Mouse (Mus musculus) heart, embryonic 11.5 days (tissue): Measurements from ENCODE around the gene Phf12. TPM values are rescaled to one million over a fixed set of nuclear protein-coding genes. Genes with fewer than 3 reads are reported as not detected.
A peak's percentile ranks its signal among the peaks of the same experiment; 100 is the strongest.

ENCODE experiments used
- ATAC-seq: fragments of 200-750 bp; cut with Nextera tagmentation; replicated peaks from 2 replicates; pipeline ENCODE4 v1.8.0; 2017; ENCODE audit warnings: moderate library complexity; ENCODE audit not compliant: insufficient number of reproducible peaks, low FRiP score, low TSS enrichment
- H3K27ac ChIP-seq: fragments of 300-500 bp; sonication (generic); 2 replicates; pipeline ENCODE4 v1.5.1; 2014; ENCODE audit warnings: mild to moderate bottlenecking, low read depth, low read length
- H3K27me3 ChIP-seq: fragments of 300-500 bp; sonication (generic); 2 replicates; pipeline ENCODE4 v1.6.1; 2014; ENCODE audit warnings: mild to moderate bottlenecking, low read length, mixed read lengths; ENCODE audit not compliant: control insufficient read depth, insufficient read depth
- H3K36me3 ChIP-seq: fragments of 300-500 bp; sonication (generic); 2 replicates; pipeline ENCODE4 v1.6.1; 2014; ENCODE audit warnings: mild to moderate bottlenecking, low read length, moderate library complexity, mixed read lengths; ENCODE audit not compliant: control insufficient read depth, insufficient read depth
- H3K4me1 ChIP-seq: fragments of 300-500 bp; sonication (generic); 2 replicates; pipeline ENCODE4 v1.6.1; 2014; ENCODE audit warnings: low read length; ENCODE audit not compliant: control insufficient read depth, insufficient read depth
- H3K4me2 ChIP-seq: fragments of 300-500 bp; sonication (generic); 2 replicates; pipeline ENCODE4 v1.6.1; 2014; ENCODE audit warnings: mild to moderate bottlenecking, moderate library complexity
- H3K4me3 ChIP-seq: fragments of 300-500 bp; sonication (generic); 2 replicates; pipeline ENCODE4 v1.5.1; 2014; ENCODE audit warnings: low read depth, low read length
- H3K9ac ChIP-seq: fragments of 300-500 bp; sonication (generic); 2 replicates; pipeline ENCODE4 v1.6.1; 2014; ENCODE audit warnings: mild to moderate bottlenecking, low read depth, low read length, moderate library complexity
- H3K9me3 ChIP-seq: fragments of 300-500 bp; sonication (generic); replicated peaks from 2 replicates; pipeline ENCODE4 v1.6.1; 2016; ENCODE audit warnings: low read length; ENCODE audit not compliant: control insufficient read depth
- WGBS: fragments of 180-500 bp; shearing (Covaris S2); extraction: QIAGEN DNeasy Blood & Tissue Kit; methylation state at CpG from one replicate; pipeline ENCODE4 v1.1.7; 2014; ENCODE audit not compliant: insufficient replicate concordance; 5-methylcytosine and 5-hydroxymethylcytosine counted together
- polyA plus RNA-seq: library from polyadenylated mRNA; unstranded; fragments of >200 nt; fragmentation: Nextera tagmentation; extraction: Ambion mirVana; gene quantifications from 2 replicates; pipeline ENCODE4 v1.2.1, GENCODE M21; 2014

Phf12 gene
- polyA plus RNA-seq, 1 experiment from 2014 or later = 14.2 TPM

DNA sequence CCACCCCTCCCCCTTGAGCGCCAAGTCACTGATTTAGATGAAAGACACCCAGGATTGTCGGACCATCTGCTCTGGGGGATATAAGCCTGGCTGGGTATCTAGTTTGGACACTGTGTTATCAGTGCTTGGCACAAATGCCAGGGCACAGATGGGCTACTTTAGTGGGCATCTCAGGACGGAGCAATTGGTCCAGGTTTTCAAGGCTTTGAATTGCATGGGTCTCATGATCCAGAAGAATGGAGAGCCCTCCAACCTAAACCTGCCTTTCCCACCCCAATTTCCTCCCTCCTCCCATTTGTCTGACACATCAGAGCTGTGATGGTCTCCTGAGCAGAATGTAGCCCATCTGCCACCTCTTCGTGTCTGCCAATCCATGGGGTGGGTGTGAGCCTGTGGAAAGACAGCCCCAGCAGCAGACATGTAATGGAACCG is 31.7 kb upstream of the Phf12 start:
- Histone ChIP-seq H3K4me3 (no peak overlapping the region), H3K36me3 (no peaks in the 10 kb centered on the region), H3K4me1 (no peaks in the 10 kb centered on the region), H3K9ac (no peak overlapping the region), H3K4me2 (no peak overlapping the region), H3K27ac (no peak overlapping the region), H3K9me3 (no peaks in the 10 kb centered on the region), H3K27me3 (peaks cover 51% of the 10 kb centered on the region)
- WGBS = 45% methylated on average over 5 of the region's 5 CpGs
- ATAC-seq = no peak

DNA sequence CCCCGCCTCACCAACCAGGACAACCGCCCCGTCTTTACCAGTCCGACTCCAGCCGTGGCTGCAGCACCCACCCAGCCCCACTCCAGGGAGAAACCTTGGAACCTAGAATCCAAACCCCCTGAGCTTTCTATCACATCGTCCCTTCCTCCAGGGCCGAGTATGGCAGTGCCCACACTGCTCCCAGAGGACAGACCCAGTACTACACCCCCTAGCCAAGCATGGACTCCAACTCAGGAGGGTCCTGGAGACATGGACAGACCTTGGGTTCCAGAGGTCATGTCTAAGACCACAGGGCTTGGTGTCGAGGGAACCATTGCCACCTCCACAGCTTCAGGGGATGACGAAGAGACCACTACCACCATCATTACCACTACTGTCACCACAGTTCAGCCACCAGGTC is 28.9 kb upstream of the Phf12 start:
- H3K4me3 ChIP-seq = no peak overlapping the region
- H3K9me3 ChIP-seq = no peaks in the 10 kb centered on the region
- no peak overlapping the region for H3K9ac ChIP-seq
- H3K27ac ChIP-seq = no peak overlapping the region
- H3K36me3 ChIP-seq = no peaks in the 10 kb centered on the region
- no peak for ATAC-seq
- H3K4me1 ChIP-seq = no peaks in the 10 kb centered on the region
- H3K27me3 ChIP-seq = peaks cover 35% of the 10 kb centered on the region
- no peak overlapping the region for H3K4me2 ChIP-seq
- 26% methylated on average over 9 of the region's 9 CpGs for WGBS

DNA sequence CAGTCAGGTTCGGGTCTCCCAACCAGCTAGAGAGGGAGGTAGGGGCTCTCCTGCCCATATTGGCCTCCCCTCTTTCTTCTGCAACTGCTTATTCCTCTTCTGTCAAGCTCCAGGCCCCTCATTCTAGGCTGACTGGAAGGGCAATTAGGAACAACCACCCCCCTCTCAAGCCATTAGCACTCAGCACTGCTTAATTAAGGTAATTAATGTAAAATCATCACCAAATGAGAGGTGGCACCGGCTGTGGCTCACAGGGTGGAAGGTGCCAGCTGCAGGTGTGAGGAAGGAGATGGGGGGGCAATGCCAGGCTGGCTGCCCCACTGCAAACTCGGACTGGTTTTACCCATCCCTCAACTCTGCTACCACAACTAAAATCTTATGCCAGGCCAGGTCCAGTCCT is 26.1 kb upstream of the Phf12 start:
- no peak overlapping the region for H3K4me2 ChIP-seq
- peaks cover 15% of the 10 kb centered on the region; the same call in 1 of the 2 replicates for H3K4me1 ChIP-seq
- H3K36me3 ChIP-seq = no peaks in the 10 kb centered on the region
- H3K27me3 ChIP-seq = peaks cover 24% of the 10 kb centered on the region
- no peak overlapping the region for H3K9ac ChIP-seq
- no peaks in the 10 kb centered on the region for H3K9me3 ChIP-seq
- H3K27ac ChIP-seq = no peak overlapping the region
- no peak for ATAC-seq
- 59% methylated on average over 3 of the region's 3 CpGs for WGBS
- no peak overlapping the region for H3K4me3 ChIP-seq

DNA sequence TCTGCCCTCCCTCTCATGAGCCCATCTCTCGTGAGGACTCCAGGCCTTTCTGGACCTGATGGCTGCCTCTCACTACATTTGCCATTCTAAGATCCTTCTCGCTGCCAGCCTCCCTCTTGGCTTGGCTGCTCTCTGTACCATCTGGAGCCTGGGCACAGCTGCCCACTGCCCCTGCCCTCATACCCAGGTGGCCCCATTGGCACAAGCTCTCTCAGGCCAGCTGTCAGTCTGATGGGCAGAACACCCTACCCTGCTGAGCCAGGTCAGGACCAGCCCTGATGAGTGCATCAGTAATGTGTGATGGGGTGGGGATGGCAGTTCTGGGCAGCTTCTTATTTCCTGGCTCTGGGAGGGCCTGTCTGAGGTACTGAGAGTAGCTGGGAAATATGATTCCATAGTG is 24.3 kb upstream of the Phf12 start:
- Histone ChIP-seq H3K9ac (no peak overlapping the region), H3K4me1 (peaks cover 15% of the 10 kb centered on the region; the same call in 1 of the 2 replicates), H3K4me3 (no peak overlapping the region), H3K27me3 (peaks cover 18% of the 10 kb centered on the region), H3K27ac (no peak overlapping the region), H3K4me2 (no peak overlapping the region), H3K36me3 (no peaks in the 10 kb centered on the region), H3K9me3 (no peaks in the 10 kb centered on the region)
- ATAC-seq = no peak
- 79% methylated on average over 2 of the region's 2 CpGs for WGBS

DNA sequence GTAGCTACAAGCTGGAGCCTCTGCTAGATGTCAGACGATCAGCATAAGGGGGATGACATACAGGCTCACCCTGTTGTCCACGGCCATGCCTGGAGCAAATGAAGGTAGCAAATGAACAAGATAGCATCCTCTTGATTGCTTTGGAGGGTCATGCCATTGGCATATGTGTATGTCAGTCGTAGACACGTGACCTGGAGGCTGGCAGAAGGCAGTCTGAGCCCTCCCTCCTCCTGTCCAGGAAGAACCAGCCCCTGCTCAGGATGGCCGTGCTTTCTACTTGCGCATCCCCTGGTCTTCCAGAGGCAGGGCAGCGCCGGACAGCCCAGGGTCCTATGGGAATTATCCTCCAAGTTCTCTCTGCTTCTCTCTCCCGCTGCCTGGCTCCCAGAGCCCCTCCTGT is 23.6 kb upstream of the Phf12 start:
- no peak overlapping the region for H3K4me3 ChIP-seq
- no peaks in the 10 kb centered on the region for H3K36me3 ChIP-seq
- H3K27ac ChIP-seq = no peak overlapping the region
- peaks cover 15% of the 10 kb centered on the region; the same call in 1 of the 2 replicates for H3K4me1 ChIP-seq
- WGBS = 48% methylated on average over 9 of the region's 9 CpGs
- H3K9ac ChIP-seq = no peak overlapping the region
- no peak overlapping the region for H3K4me2 ChIP-seq
- ATAC-seq = no peak
- peaks cover 13% of the 10 kb centered on the region for H3K27me3 ChIP-seq
- H3K9me3 ChIP-seq = no peaks in the 10 kb centered on the region

DNA sequence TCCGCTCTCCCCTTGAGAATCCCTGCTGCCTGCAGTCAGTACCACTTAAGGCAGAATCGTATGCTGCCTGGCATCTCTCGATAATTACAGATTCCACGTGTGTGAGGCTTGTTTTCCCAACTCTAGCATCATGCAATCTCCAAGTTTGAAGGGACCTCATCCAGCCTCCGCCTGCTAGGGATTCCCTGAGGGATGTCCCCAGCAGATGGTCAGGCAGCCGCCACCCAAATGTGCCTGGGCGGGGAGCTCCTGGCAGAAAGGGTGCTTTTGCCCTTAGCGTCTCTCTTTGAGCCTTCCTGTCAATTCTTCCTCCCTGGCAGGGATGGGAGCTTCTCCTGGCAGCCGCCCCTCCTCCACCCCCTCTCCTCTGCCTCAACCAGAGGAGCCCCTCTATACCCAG is 22.4 kb upstream of the Phf12 start:
- no peaks in the 10 kb centered on the region for H3K9me3 ChIP-seq
- no peak overlapping the region for H3K4me2 ChIP-seq
- no peak overlapping the region for H3K27ac ChIP-seq
- ATAC-seq = no peak
- no peak overlapping the region for H3K4me3 ChIP-seq
- peaks cover 15% of the 10 kb centered on the region for H3K27me3 ChIP-seq
- no peak overlapping the region for H3K9ac ChIP-seq
- WGBS = 50% methylated on average over 9 of the region's 9 CpGs
- no peaks in the 10 kb centered on the region for H3K36me3 ChIP-seq
- H3K4me1 ChIP-seq = peaks cover 19% of the 10 kb centered on the region

DNA sequence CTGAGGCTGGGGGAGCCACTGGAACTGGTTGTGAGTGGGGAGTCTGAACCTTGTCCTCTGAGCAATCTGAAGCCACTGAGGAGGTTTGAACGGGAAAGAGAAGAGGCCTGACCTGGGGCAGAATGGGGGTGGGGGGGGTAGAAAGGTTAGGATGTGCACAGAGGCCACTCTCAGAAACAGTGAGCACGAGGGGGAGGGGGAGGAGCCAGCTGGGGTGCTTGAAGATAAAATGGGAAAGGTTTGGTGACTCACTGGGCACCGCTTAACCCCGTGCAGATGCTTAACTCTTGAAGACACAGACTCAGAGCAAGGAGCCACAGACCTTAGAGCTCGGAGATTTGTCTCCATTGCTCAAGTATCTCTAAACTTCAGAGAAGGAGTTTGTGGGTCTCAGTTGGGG is 21.7 kb upstream of the Phf12 start:
- Histone ChIP-seq H3K4me3 (no peak overlapping the region), H3K9ac (no peak overlapping the region), H3K9me3 (no peaks in the 10 kb centered on the region), H3K27me3 (peaks cover 22% of the 10 kb centered on the region), H3K4me1 (peaks cover 19% of the 10 kb centered on the region), H3K27ac (no peak overlapping the region), H3K36me3 (no peaks in the 10 kb centered on the region), H3K4me2 (no peak overlapping the region)
- 31% methylated on average over 5 of the region's 5 CpGs for WGBS
- ATAC-seq = no peak

DNA sequence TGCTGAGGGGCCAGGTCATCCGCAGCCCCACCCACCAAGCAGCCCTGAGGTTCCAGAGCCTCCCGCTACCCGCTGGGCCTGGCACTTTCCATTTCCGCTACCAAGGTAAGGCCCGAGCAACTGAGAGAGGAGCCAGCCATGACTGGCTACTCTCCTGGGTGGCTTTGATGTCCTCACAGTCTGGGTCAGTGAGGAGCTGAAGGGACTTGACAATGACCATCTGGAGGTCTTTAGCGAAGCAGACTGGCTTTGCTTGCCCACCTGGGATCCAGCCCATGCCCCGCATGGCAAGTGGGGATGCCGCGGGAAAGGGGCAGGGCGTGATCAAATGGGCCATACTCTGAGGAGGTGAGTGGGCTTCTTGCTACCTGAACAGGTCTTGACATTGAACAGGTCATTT is 19.6 kb upstream of the Phf12 start:
- Histone ChIP-seq H3K4me2 (no peak overlapping the region), H3K4me1 (peaks cover 19% of the 10 kb centered on the region), H3K27ac (no peak overlapping the region), H3K27me3 (peaks cover 21% of the 10 kb centered on the region), H3K36me3 (no peaks in the 10 kb centered on the region), H3K4me3 (no peak overlapping the region), H3K9me3 (no peaks in the 10 kb centered on the region), H3K9ac (no peak overlapping the region)
- no peak for ATAC-seq
- 84% methylated on average over 10 of the region's 10 CpGs for WGBS

DNA sequence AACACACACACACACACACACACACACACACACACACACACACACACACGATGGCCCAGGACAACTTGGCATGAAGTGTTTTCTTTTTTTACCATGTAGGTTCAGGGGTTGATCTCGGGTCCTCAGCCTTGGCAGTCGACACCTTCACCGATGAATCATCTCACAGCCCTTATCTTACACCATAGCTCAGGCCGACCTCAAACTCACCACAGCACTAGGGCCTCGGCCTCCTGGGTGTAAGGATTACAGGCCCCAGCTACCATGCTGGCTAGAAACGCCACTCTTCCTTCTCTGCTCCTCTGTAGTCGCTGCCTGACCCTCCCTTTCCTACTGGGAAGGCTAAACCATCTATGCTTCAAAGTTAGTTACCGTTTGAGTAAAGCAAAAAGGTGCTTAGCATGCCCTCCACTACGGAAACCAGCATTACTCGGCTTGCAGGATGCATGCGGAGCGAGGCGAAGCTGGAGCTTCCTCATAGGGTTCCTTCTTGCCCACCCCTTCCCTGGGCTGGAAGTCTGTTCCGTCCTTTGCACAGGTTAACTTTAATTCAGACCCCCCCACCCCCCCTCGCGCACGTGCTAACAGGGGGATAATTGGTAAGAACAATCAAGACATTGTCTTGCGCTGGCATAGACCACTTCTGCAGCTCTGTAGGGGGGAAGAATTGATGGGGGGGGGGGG is 18.0 kb upstream of the Phf12 start:
- 15% methylated on average over 19 of the region's 19 CpGs for whole genome bisulfite sequencing
- Histone ChIP-seq H3K27me3 (peaks cover 17% of the 10 kb centered on the region), H3K9ac (0 out of 2 replicates have a peak overlapping the region, but pooled peaks have one; percentile 34), H3K4me2 (no peak overlapping the region), H3K4me1 (peaks cover 11% of the 10 kb centered on the region), H3K27ac (no peak overlapping the region), H3K9me3 (no peaks in the 10 kb centered on the region), H3K4me3 (no peak overlapping the region), H3K36me3 (no peaks in the 10 kb centered on the region)
- no peak for ATAC-seq
